Comparison of ENCODE assay signal across 8 mouse cellular contexts in genomic region chr1:134099516-134100235, GRCm38 (mm10). TPM values are rescaled to one million over a fixed set of nuclear protein-coding genes. Genes with fewer than 3 reads are reported as not detected.
A peak's percentile ranks its signal among the peaks of the same experiment; 100 is the strongest.
DNase-seq lines count a peak whose midpoint lies in the region; ATAC-seq and TF ChIP-seq lines count a peak whose summit lies in the region.

No protein-coding gene starts in this region.

- WGBS in heart, embryonic 10.5 days, result 21% methylated on average over 12 of the region's 12 CpGs
- WGBS in hindbrain, embryonic 16.5 days, result 26% methylated on average over 12 of the region's 12 CpGs
- 25% methylated on average over 12 of the region's 12 CpGs for WGBS in liver, embryonic 14.5 days (ENCODE audit: insufficient replicate concordance)
- WGBS in stomach, postnatal 0 days, result 14% methylated on average over 12 of the region's 12 CpGs

- H3K4me3 ChIP-seq in heart, embryonic 10.5 days, result peak overlapping the region; percentile 55
- peak overlapping the region; percentile 25 for H3K4me3 ChIP-seq in cortical plate, adult 2 months (ENCODE audit: insufficient read depth, low read length)
- peak overlapping the region; percentile 43 for H3K4me3 ChIP-seq in hindbrain, embryonic 16.5 days (ENCODE audit: low read length)
- peak overlapping the region; percentile 76 to 92 for H3K4me3 ChIP-seq in liver, embryonic 14.5 days (ENCODE audit: insufficient read depth in 1 of 2, low read depth in 2 of 2, low read length in 2 of 2)
- H3K4me3 ChIP-seq in stomach, postnatal 0 days (ENCODE audit: low read depth, low read length), result peak overlapping the region; percentile 29; the same call in 1 of the 2 replicates

- ATAC-seq in hindbrain, embryonic 16.5 days, result peak; percentile 10; the same call in 1 of the 2 replicates
- ATAC-seq in liver, embryonic 14.5 days (ENCODE audit: insufficient read depth), result peak; percentile 59
- no peak for ATAC-seq in stomach, postnatal 0 days (ENCODE audit: low FRiP score, low TSS enrichment)

- H3K4me2 ChIP-seq in hindbrain, embryonic 16.5 days (ENCODE audit: low read length), result peak overlapping the region; percentile 83
- H3K4me2 ChIP-seq in liver, embryonic 14.5 days (ENCODE audit: low read depth), result peak overlapping the region; percentile 93
- peak overlapping the region; percentile 59 for H3K4me2 ChIP-seq in stomach, postnatal 0 days (replicated peaks; ENCODE audit: low read depth)

- no peak for TF ChIP-seq EP300 in liver, embryonic 14.5 days (IDR thresholded peaks at IDR 0.05; ENCODE audit: low read depth)
- TF ChIP-seq EP300 in stomach, postnatal 0 days (optimal IDR thresholded peaks at IDR 0.05), result no peak

- H3K27me3 ChIP-seq in heart, embryonic 10.5 days (ENCODE audit: insufficient read depth, poor library complexity, severe bottlenecking), result peaks cover 13% of the 10 kb centered on the region; the same call in 1 of the 2 replicates
- H3K27me3 ChIP-seq in hindbrain, embryonic 16.5 days (replicated peaks; ENCODE audit: control insufficient read depth, insufficient read depth, low read length), result no peaks in the 10 kb centered on the region
- no peaks in the 10 kb centered on the region for H3K27me3 ChIP-seq in liver, embryonic 14.5 days (ENCODE audit: control insufficient read depth, insufficient read depth, low read length)
- no peaks in the 10 kb centered on the region for H3K27me3 ChIP-seq in stomach, postnatal 0 days (ENCODE audit: control insufficient read depth, insufficient read depth, low read length)

- DNase-seq in heart, embryonic 10.5 days (ENCODE audit: low spot score), result no peak
- no peak for DNase-seq in heart, adult 18-20 months
- no peak for DNase-seq in liver, embryonic 14.5 days (ENCODE audit: low read depth in 3 of 3, low spot score in 3 of 3)
- no peak for DNase-seq in stomach, postnatal 0 days (ENCODE audit: low spot score)
- DNase-seq in thymus, postnatal 10 days (ENCODE audit: low spot score in 2 of 2), result no peak
- DNase-seq in thymus, postnatal 36 days, result no peak

- H3K36me3 ChIP-seq in heart, embryonic 10.5 days, result no peaks in the 10 kb centered on the region
- no peaks in the 10 kb centered on the region for H3K36me3 ChIP-seq in hindbrain, embryonic 16.5 days (ENCODE audit: control insufficient read depth, insufficient read depth, low read length)
- no peaks in the 10 kb centered on the region for H3K36me3 ChIP-seq in liver, embryonic 14.5 days (replicated peaks; ENCODE audit: control insufficient read depth, insufficient read depth, low read depth)
- no peaks in the 10 kb centered on the region for H3K36me3 ChIP-seq in stomach, postnatal 0 days (ENCODE audit: control insufficient read depth, insufficient read depth, low read length)

- H3K9ac ChIP-seq in hindbrain, embryonic 16.5 days (ENCODE audit: low read depth, low read length), result peak overlapping the region; percentile 57
- peak overlapping the region; percentile 96 for H3K9ac ChIP-seq in liver, embryonic 14.5 days (replicated peaks)
- H3K9ac ChIP-seq in stomach, postnatal 0 days (ENCODE audit: low read length), result peak overlapping the region; percentile 64

- H3K4me1 ChIP-seq in heart, embryonic 10.5 days, result peaks cover 65% of the 10 kb centered on the region
- peaks cover 5% of the 10 kb centered on the region; the same call in 1 of the 2 replicates for H3K4me1 ChIP-seq in cortical plate, adult 2 months (ENCODE audit: control insufficient read depth, insufficient read depth, low read length)
- H3K4me1 ChIP-seq in hindbrain, embryonic 16.5 days (ENCODE audit: control insufficient read depth, insufficient read depth, low read depth, low read length), result peaks cover 27% of the 10 kb centered on the region
- H3K4me1 ChIP-seq in liver, embryonic 14.5 days (replicated peaks; ENCODE audit: control insufficient read depth in 2 of 2, insufficient read depth in 2 of 2, low read length in 1 of 2), result peaks cover 48 to 50% of the 10 kb centered on the region in 2 experiments
- H3K4me1 ChIP-seq in stomach, postnatal 0 days (replicated peaks; ENCODE audit: control insufficient read depth, insufficient read depth), result peaks cover 45% of the 10 kb centered on the region

- no peaks in the 10 kb centered on the region for H3K9me3 ChIP-seq in heart, embryonic 10.5 days
- H3K9me3 ChIP-seq in hindbrain, embryonic 16.5 days (ENCODE audit: control insufficient read depth, low read length), result no peaks in the 10 kb centered on the region
- H3K9me3 ChIP-seq in liver, embryonic 14.5 days (ENCODE audit: control insufficient read depth, low read length), result no peaks in the 10 kb centered on the region
- no peaks in the 10 kb centered on the region for H3K9me3 ChIP-seq in stomach, postnatal 0 days (ENCODE audit: control insufficient read depth, low read length)

- TF ChIP-seq CTCF in cortical plate, adult 2 months (IDR thresholded peaks at IDR 0.05; ENCODE audit: extremely low read depth, insufficient read depth, low read length), result no peak
- TF ChIP-seq CTCF in liver, embryonic 14.5 days (IDR thresholded peaks at IDR 0.05; ENCODE audit: low read depth), result no peak
- TF ChIP-seq CTCF in stomach, postnatal 0 days (IDR thresholded peaks at IDR 0.05; ENCODE audit: low read depth), result no peak

- TF ChIP-seq POLR2A in cortical plate, adult 2 months (IDR thresholded peaks at IDR 0.05; ENCODE audit: extremely low read depth, insufficient read depth, low read length), result no peak

- H3K27ac ChIP-seq in heart, embryonic 10.5 days, result peak overlapping the region; percentile 93
- peak overlapping the region; percentile 62 for H3K27ac ChIP-seq in cortical plate, adult 2 months (ENCODE audit: insufficient read depth, low read length)
- peak overlapping the region; percentile 59 for H3K27ac ChIP-seq in hindbrain, embryonic 16.5 days (ENCODE audit: low read depth, low read length)
- peak overlapping the region; percentile 98 for H3K27ac ChIP-seq in liver, embryonic 14.5 days
- H3K27ac ChIP-seq in stomach, postnatal 0 days (replicated peaks), result peak overlapping the region; percentile 98

RNA-seq across cellular contexts. Expression of gene Chit1, which starts 11.4 kb away (rescaled TPM):
- 1.1 and 2.0 TPM in 2 replicates for polyA plus RNA-seq in heart, embryonic 10.5 days (2016; fragmentation: Nextera tagmentation; extraction: Ambion mirVana)
- total RNA-seq in heart, adult 18-20 months (2021), result not detected
- polyA plus RNA-seq in cortical plate, adult 2 months (2012; rRNA removed), result 0.13 and 0.19 TPM in 2 replicates
- polyA plus RNA-seq in hindbrain, embryonic 16.5 days (2015; fragmentation: Nextera tagmentation; extraction: Ambion mirVana), result 0.15 and 0.73 TPM in 2 replicates
- polyA plus RNA-seq in liver, embryonic 14.5 days (2012; rRNA removed), result 0.08 and 0.09 TPM in 2 replicates
- not detected in 2 replicates for polyA plus RNA-seq in liver, embryonic 14.5 days (2014; fragmentation: Nextera tagmentation; extraction: Ambion mirVana)
- 38.5 and 45.1 TPM in 2 replicates for polyA plus RNA-seq in stomach, postnatal 0 days (2015; fragmentation: Nextera tagmentation; extraction: Ambion mirVana)

RNA-seq across cellular contexts. Expression of gene Btg2, which starts 20.8 kb away (rescaled TPM):
- 26.1 and 34.2 TPM in 2 replicates for polyA plus RNA-seq in heart, embryonic 10.5 days (2016; fragmentation: Nextera tagmentation; extraction: Ambion mirVana)
- total RNA-seq in heart, adult 18-20 months (2021), result 10 to 100 TPM; 31.1 to 32.0 TPM
- polyA plus RNA-seq in cortical plate, adult 2 months (2012; rRNA removed), result 16.0 and 19.8 TPM in 2 replicates
- polyA plus RNA-seq in hindbrain, embryonic 16.5 days (2015; fragmentation: Nextera tagmentation; extraction: Ambion mirVana), result 28.0 and 28.5 TPM in 2 replicates
- 40.1 and 45.3 TPM in 2 replicates for polyA plus RNA-seq in liver, embryonic 14.5 days (2012; rRNA removed)
- 78.2 and 85.2 TPM in 2 replicates for polyA plus RNA-seq in liver, embryonic 14.5 days (2014; fragmentation: Nextera tagmentation; extraction: Ambion mirVana)
- 85.9 and 96.8 TPM in 2 replicates for polyA plus RNA-seq in stomach, postnatal 0 days (2015; fragmentation: Nextera tagmentation; extraction: Ambion mirVana)

Comparison
In these comparisons a context has a peak if more than half of its experiments do, and no peak if none do; other contexts are left out.
1. H3K4me3 ChIP-seq: peak in every context shown above with its lines; median percentile 84 in liver, embryonic 14.5 days; 55 in heart, embryonic 10.5 days; 43 in hindbrain, embryonic 16.5 days; 29 in stomach, postnatal 0 days; 25 in cortical plate, adult 2 months.
2. RNA of gene Chit1, which starts 11.4 kb away (polyA plus RNA-seq): 38.5 to 45.1 TPM in stomach, postnatal 0 days; 1.1 to 2.0 TPM in heart, embryonic 10.5 days, 0.15 to 0.73 TPM in hindbrain, embryonic 16.5 days, 0.13 to 0.19 TPM in cortical plate, adult 2 months and 0.08 to 0.09 TPM in liver, embryonic 14.5 days; every median in the first group is over 10 times any median in the second.
3. Peak in every context shown above with its lines, with median percentiles within 50 percentile points of each other: H3K27ac ChIP-seq, H3K4me2 ChIP-seq and H3K9ac ChIP-seq.